Mouse (Mus musculus) MEL (cell line): ENCODE measurements at regions not wholly inside any gene's neighbourhood (a gene's known extent, or its start where the extent isn't known, plus 50 kb on each side); places are given as distances from the start of the nearest gene placed in this dataset.

ENCODE experiments used
- BHLHE40 ChIP-seq: IDR thresholded peaks from 2 replicates; pipeline ENCODE4 v1.6.1; 2012; ENCODE audit warnings: low read depth, mild to moderate bottlenecking, inconsistent platforms, low read length, improper control_type of control experiment, borderline replicate concordance
- CHD2 ChIP-seq: IDR thresholded peaks from 2 replicates; pipeline ENCODE4 v1.6.1; 2011; ENCODE audit warnings: low read length, improper control_type of control experiment
- CTCF ChIP-seq, 3 experiments: IDR thresholded peaks in 2 of 3; conservative IDR thresholded peaks in 1 of 3; 2 replicates each; pipeline ENCODE4 v1.5.1; 2011 to 2012; ENCODE audit warnings: low read length in 3 of 3, low read depth in 2 of 3, mild to moderate bottlenecking in 2 of 3, improper control_type of control experiment in 1 of 3, inconsistent platforms in 1 of 3, mixed read lengths in 1 of 3, moderate library complexity in 1 of 3; ENCODE audit not compliant: control insufficient read depth in 1 of 3, insufficient read depth in 1 of 3, poor library complexity in 1 of 3, severe bottlenecking in 1 of 3
- EP300 ChIP-seq, 2 experiments: IDR thresholded peaks; 2 replicates each; pipeline ENCODE4 v1.6.1; 2011; ENCODE audit warnings: improper control_type of control experiment in 2 of 2, low read length in 2 of 2, low read depth in 1 of 2, mild to moderate bottlenecking in 1 of 2
- GABPA ChIP-seq: IDR thresholded peaks from 2 replicates; pipeline ENCODE4 v1.6.1; 2012; ENCODE audit warnings: low read depth, mild to moderate bottlenecking, inconsistent platforms, low read length, improper control_type of control experiment, moderate library complexity
- GATA1 ChIP-seq: IDR thresholded peaks from 2 replicates; pipeline ENCODE4 v1.6.1; 2011; ENCODE audit warnings: low read depth, low read length, improper control_type of control experiment
- MAZ ChIP-seq: IDR thresholded peaks from 2 replicates; pipeline ENCODE4 v1.6.1; 2012; ENCODE audit warnings: low read depth, mild to moderate bottlenecking, inconsistent platforms, low read length, improper control_type of control experiment
- MEF2A ChIP-seq: IDR thresholded peaks from 2 replicates; pipeline ENCODE4 v1.6.1; 2014; ENCODE audit warnings: low read depth, mild to moderate bottlenecking, inconsistent platforms, low read length, improper control_type of control experiment; ENCODE audit not compliant: poor library complexity, insufficient replicate concordance, severe bottlenecking; ENCODE audit errors: extremely low read depth
- POLR2A ChIP-seq, 2 experiments: IDR thresholded peaks; 2 replicates each; pipeline ENCODE4 v1.6.1; 2011 to 2012; ENCODE audit warnings: low read length in 2 of 2, mild to moderate bottlenecking in 2 of 2, control low read depth in 1 of 2, improper control_type of control experiment in 1 of 2, low read depth in 1 of 2, moderate library complexity in 1 of 2; ENCODE audit not compliant: control insufficient read depth in 1 of 2, insufficient read depth in 1 of 2, poor library complexity in 1 of 2
- RAD21 ChIP-seq: IDR thresholded peaks from 2 replicates; pipeline ENCODE4 v1.6.1; 2011; ENCODE audit warnings: mild to moderate bottlenecking, low read depth, low read length, improper control_type of control experiment
- SIN3A ChIP-seq: IDR thresholded peaks from 2 replicates; pipeline ENCODE4 v1.6.1; 2012; ENCODE audit warnings: low read length, improper control_type of control experiment, inconsistent platforms
- ZC3H11A ChIP-seq: IDR thresholded peaks from 2 replicates; pipeline ENCODE4 v1.6.1; 2012; ENCODE audit warnings: low read depth, mild to moderate bottlenecking, inconsistent platforms, low read length, improper control_type of control experiment
- ZNF384 ChIP-seq: IDR thresholded peaks from 2 replicates; pipeline ENCODE4 v1.6.1; 2012; ENCODE audit warnings: low read depth, mild to moderate bottlenecking, inconsistent platforms, low read length, improper control_type of control experiment

DNA sequence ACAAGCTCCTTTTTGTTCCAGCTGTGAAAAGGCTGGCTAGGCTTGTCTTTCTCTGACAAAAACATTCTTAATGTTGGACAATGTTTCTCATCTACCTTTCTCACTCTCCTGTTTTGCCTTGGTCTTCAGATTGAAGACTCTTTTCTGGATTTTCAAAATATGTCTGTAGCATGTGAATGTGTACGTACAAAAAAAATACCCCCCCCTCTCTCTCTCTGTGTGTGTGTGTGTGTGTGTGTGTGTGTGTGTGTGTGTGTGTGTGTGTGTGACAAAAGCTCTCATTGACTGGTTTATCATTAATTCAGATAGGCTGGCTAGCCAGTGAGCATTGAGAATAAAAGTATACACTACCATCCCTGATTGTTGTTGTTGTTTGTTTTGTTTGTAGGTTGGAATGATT is 64.3 kb upstream of the Thsd7b start:
- TF ChIP-seq ZNF384, result no peak
- TF ChIP-seq MEF2A, result no peak
- no peak for TF ChIP-seq GATA1
- no peak for TF ChIP-seq GABPA
- no peak for TF ChIP-seq MAZ
- TF ChIP-seq CTCF (IDR thresholded peaks at IDR 0.05 in 2 of 3, conservative IDR thresholded peaks at IDR 0.05 in 1 of 3; ENCODE audit: control insufficient read depth in 1 of 3, insufficient read depth in 1 of 3, low read depth in 2 of 3, low read length in 3 of 3, poor library complexity in 1 of 3, severe bottlenecking in 1 of 3), result no peak
- no peak for TF ChIP-seq CHD2
- TF ChIP-seq EP300 (IDR thresholded peaks at IDR 0.05; ENCODE audit: low read depth in 1 of 2, low read length in 2 of 2), result no peak
- TF ChIP-seq POLR2A (IDR thresholded peaks at IDR 0.05; ENCODE audit: control insufficient read depth in 1 of 2, insufficient read depth in 1 of 2, low read depth in 1 of 2, low read length in 2 of 2, poor library complexity in 1 of 2), result no peak
- no peak for TF ChIP-seq BHLHE40
- TF ChIP-seq SIN3A, result no peak
- no peak for TF ChIP-seq ZC3H11A
- no peak for TF ChIP-seq RAD21
